Mouse (Mus musculus): ENCODE measurements at regions not wholly inside any gene's neighbourhood (a gene's known extent, or its start where the extent isn't known, plus 50 kb on each side); places are given as distances from the start of the nearest gene placed in this dataset.
A peak's percentile ranks its signal among the peaks of the same experiment; 100 is the strongest.

- Histone ChIP-seq H3K9ac (ENCODE audit: insufficient read depth, low read depth) (no peak overlapping the region), H3K79me2 (replicated peaks; ENCODE audit: control insufficient read depth, extremely low read depth, insufficient read depth, poor library complexity, severe bottlenecking) (no peaks in the 10 kb centered on the region), H3K27me3 (replicated peaks) (no peaks in the 10 kb centered on the region), H3K36me3 (replicated peaks in 1 of 2; ENCODE audit: control insufficient read depth in 1 of 2, insufficient read depth in 1 of 2, low read length in 1 of 2) (no peaks in the 10 kb centered on the region), H3K27ac (ENCODE audit: insufficient read depth, low read depth) (no peak overlapping the region), H3K4me3 (replicated peaks in 1 of 3; ENCODE audit: low read depth in 2 of 3, low read length in 2 of 3, poor library complexity in 1 of 3) (peak overlapping the region in 1 of 3 experiments; percentile 7), H3K4me1 (ENCODE audit: control insufficient read depth in 1 of 2, insufficient read depth in 2 of 2) (no peaks in the 10 kb centered on the region), H3K4me2 (ENCODE audit: insufficient read depth, low read depth, poor library complexity, severe bottlenecking) (no peak overlapping the region), H3K9me3 (replicated peaks; ENCODE audit: low read length) (peaks cover 91% of the 10 kb centered on the region)
- TF ChIP-seq NRF1 (IDR thresholded peaks at IDR 0.05; ENCODE audit: low read depth, low read length) (no peak), ZNF384 (IDR thresholded peaks at IDR 0.05; ENCODE audit: low read depth, low read length) (no peak)
- in situ Hi-C loops (cut with MboI; ENCODE audit: low pct_ligation_motif_present, low pct_unique_long_range_greater_than_20kb, low sequenced_read_pairs) (no loop called here), dilution Hi-C loops (cut with MboI; ENCODE audit: extremely low pct_ligation_motif_present, extremely low pct_unique_long_range_greater_than_20kb, low sequenced_read_pairs) (no loop called here)
- DNase-seq (ENCODE audit: extremely low read depth): no peak
Measured at GRCm38 (mm10) chr4:153236680-153237079, 245.9 kb downstream of the Ajap1 start.

DNA sequence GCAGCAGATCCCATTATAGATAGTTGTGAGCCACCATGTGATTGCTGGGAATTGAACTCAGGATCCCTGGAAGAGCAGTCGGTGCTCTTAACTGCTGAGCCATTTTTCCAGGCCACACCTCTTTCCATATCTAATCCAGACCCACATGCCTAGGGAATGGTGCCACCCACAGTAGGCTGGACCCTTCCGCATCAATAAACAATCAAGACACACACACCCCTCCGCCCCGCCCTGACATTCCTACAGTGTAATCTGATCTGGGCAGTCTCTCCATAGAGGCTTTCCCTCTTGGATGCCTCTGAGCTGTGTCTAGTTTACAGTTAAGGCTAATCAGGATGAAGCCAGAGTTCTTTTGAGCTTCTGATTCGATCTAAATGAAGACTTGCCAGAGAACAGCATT is 248.8 kb downstream of the Ajap1 start:
- Histone ChIP-seq H3K79me2 (replicated peaks; ENCODE audit: control insufficient read depth, extremely low read depth, insufficient read depth, poor library complexity, severe bottlenecking) (no peaks in the 10 kb centered on the region), H3K27me3 (replicated peaks) (no peaks in the 10 kb centered on the region), H3K4me3 (replicated peaks in 1 of 3; ENCODE audit: low read depth in 2 of 3, low read length in 2 of 3, poor library complexity in 1 of 3) (no peak overlapping the region), H3K27ac (ENCODE audit: insufficient read depth, low read depth) (no peak overlapping the region), H3K9me3 (replicated peaks; ENCODE audit: low read length) (peaks cover 93% of the 10 kb centered on the region), H3K9ac (ENCODE audit: insufficient read depth, low read depth) (no peak overlapping the region), H3K36me3 (replicated peaks in 1 of 2; ENCODE audit: control insufficient read depth in 1 of 2, insufficient read depth in 1 of 2, low read length in 1 of 2) (no peaks in the 10 kb centered on the region), H3K4me2 (ENCODE audit: insufficient read depth, low read depth, poor library complexity, severe bottlenecking) (no peak overlapping the region), H3K4me1 (ENCODE audit: control insufficient read depth in 1 of 2, insufficient read depth in 2 of 2) (no peaks in the 10 kb centered on the region)
- dilution Hi-C loops (cut with MboI; ENCODE audit: extremely low pct_ligation_motif_present, extremely low pct_unique_long_range_greater_than_20kb, low sequenced_read_pairs) (no loop called here), in situ Hi-C loops (cut with MboI; ENCODE audit: low pct_ligation_motif_present, low pct_unique_long_range_greater_than_20kb, low sequenced_read_pairs) (no loop called here)
- no peak for TF ChIP-seq TBP (conservative IDR thresholded peaks at IDR 0.05; ENCODE audit: low read depth, low read length)
- no peak for TF ChIP-seq ZNF384 (IDR thresholded peaks at IDR 0.05; ENCODE audit: low read depth, low read length)
- TF ChIP-seq USF1 (IDR thresholded peaks at IDR 0.05; ENCODE audit: low read depth, low read length): no peak
- no peak for TF ChIP-seq SIN3A (IDR thresholded peaks at IDR 0.05; ENCODE audit: low read length)
- TF ChIP-seq GABPA (IDR thresholded peaks at IDR 0.05; ENCODE audit: insufficient replicate concordance, low read depth, low read length): no peak
- DNase-seq (ENCODE audit: extremely low read depth): no peak

GRCm38 (mm10) chr4:153229221-153229620 is 253.4 kb downstream of the Ajap1 start:
- Histone ChIP-seq H3K4me2 (ENCODE audit: insufficient read depth, low read depth, poor library complexity, severe bottlenecking) (no peak overlapping the region), H3K9me3 (replicated peaks; ENCODE audit: low read length) (peaks cover 91% of the 10 kb centered on the region), H3K27ac (ENCODE audit: insufficient read depth, low read depth) (no peak overlapping the region), H3K4me3 (replicated peaks in 1 of 3; ENCODE audit: low read depth in 2 of 3, low read length in 2 of 3, poor library complexity in 1 of 3) (no peak overlapping the region), H3K4me1 (ENCODE audit: control insufficient read depth in 1 of 2, insufficient read depth in 2 of 2) (no peaks in the 10 kb centered on the region), H3K9ac (ENCODE audit: insufficient read depth, low read depth) (no peak overlapping the region), H3K36me3 (replicated peaks in 1 of 2; ENCODE audit: control insufficient read depth in 1 of 2, insufficient read depth in 1 of 2, low read length in 1 of 2) (no peaks in the 10 kb centered on the region), H3K79me2 (replicated peaks; ENCODE audit: control insufficient read depth, extremely low read depth, insufficient read depth, poor library complexity, severe bottlenecking) (no peaks in the 10 kb centered on the region), H3K27me3 (replicated peaks) (no peaks in the 10 kb centered on the region)
- no peak for TF ChIP-seq ZNF384 (IDR thresholded peaks at IDR 0.05; ENCODE audit: low read depth, low read length)
- TF ChIP-seq CHD1 (IDR thresholded peaks at IDR 0.05; ENCODE audit: low read depth, low read length): no peak
- no peak for TF ChIP-seq MEF2A (IDR thresholded peaks at IDR 0.05; ENCODE audit: borderline replicate concordance, low read depth, low read length)
- TF ChIP-seq JUND (conservative IDR thresholded peaks at IDR 0.05; ENCODE audit: low read depth, low read length): no peak
- no peak for TF ChIP-seq PAX5 (IDR thresholded peaks at IDR 0.05; ENCODE audit: low read length)
- no peak for TF ChIP-seq GABPA (IDR thresholded peaks at IDR 0.05; ENCODE audit: insufficient replicate concordance, low read depth, low read length)
- no peak for TF ChIP-seq SIN3A (IDR thresholded peaks at IDR 0.05; ENCODE audit: low read length)
- no peak for TF ChIP-seq MAFK (IDR thresholded peaks at IDR 0.05; ENCODE audit: insufficient replicate concordance, low read length)
- TF ChIP-seq SMC3 (IDR thresholded peaks at IDR 0.05; ENCODE audit: low read depth, low read length): no peak
- dilution Hi-C loops (cut with MboI; ENCODE audit: extremely low pct_ligation_motif_present, extremely low pct_unique_long_range_greater_than_20kb, low sequenced_read_pairs) (no loop called here), in situ Hi-C loops (cut with MboI; ENCODE audit: low pct_ligation_motif_present, low pct_unique_long_range_greater_than_20kb, low sequenced_read_pairs) (no loop called here)
- DNase-seq (ENCODE audit: extremely low read depth): no peak
